Mouse (Mus musculus) midbrain, embryonic 13.5 days (tissue): ENCODE results near the gene Rhno1. TPM values are rescaled to one million over a fixed set of nuclear protein-coding genes. Genes with fewer than 3 reads are reported as not detected.

ENCODE experiments used
- ATAC-seq: fragments of 200-750 bp; cut with Nextera tagmentation; 2 replicates; pipeline ENCODE4 v1.8.0; 2017; ENCODE audit warnings: mild to moderate bottlenecking, moderate TSS enrichment, moderate library complexity
- H3K27ac ChIP-seq: fragments of 300-500 bp; sonication (generic); 2 replicates; pipeline ENCODE4 v1.5.1; 2015; ENCODE audit warnings: inconsistent platforms, mild to moderate bottlenecking, moderate library complexity
- H3K27me3 ChIP-seq: fragments of 300-500 bp; sonication (generic); 2 replicates; pipeline ENCODE4 v1.6.1; 2015; ENCODE audit warnings: mild to moderate bottlenecking, inconsistent platforms
- H3K36me3 ChIP-seq: fragments of 300-500 bp; sonication (generic); 2 replicates; pipeline ENCODE4 v1.6.1; 2015; ENCODE audit warnings: mild to moderate bottlenecking, inconsistent platforms
- H3K4me1 ChIP-seq: fragments of 300-500 bp; sonication (generic); replicated peaks from 2 replicates; pipeline ENCODE4 v1.6.1; 2015; ENCODE audit warnings: inconsistent platforms
- H3K4me2 ChIP-seq: fragments of 300-500 bp; sonication (generic); replicated peaks from 2 replicates; pipeline ENCODE4 v1.6.1; 2015; ENCODE audit warnings: moderate library complexity, mild to moderate bottlenecking, inconsistent platforms
- H3K4me3 ChIP-seq: fragments of 300-500 bp; sonication (generic); replicated peaks from 2 replicates; pipeline ENCODE4 v1.5.1; 2015; ENCODE audit warnings: mild to moderate bottlenecking, inconsistent platforms
- H3K9ac ChIP-seq: fragments of 300-500 bp; sonication (generic); replicated peaks from 2 replicates; pipeline ENCODE4 v1.6.1; 2015; ENCODE audit warnings: mild to moderate bottlenecking, inconsistent platforms
- H3K9me3 ChIP-seq: fragments of 300-500 bp; sonication (generic); 2 replicates; pipeline ENCODE4 v1.6.1; 2016; ENCODE audit warnings: mild to moderate bottlenecking, inconsistent platforms
- WGBS: fragments of 180-500 bp; shearing (Covaris S2); methylation state at CpG from one replicate; pipeline ENCODE4 v1.1.7; 2015; 5-methylcytosine and 5-hydroxymethylcytosine counted together
- polyA plus RNA-seq: library from polyadenylated mRNA; unstranded; fragments of >200 nt; fragmentation: Nextera tagmentation; extraction: Ambion mirVana; gene quantifications from 2 replicates; pipeline ENCODE4 v1.2.1, GENCODE M21; 2015

Gene Rhno1
- polyA plus RNA-seq, 1 experiment from 2014 or later: 136 TPM

- Histone ChIP-seq H3K27ac (peak within 1 kb of the TSS; percentile 89), H3K9me3 (no peaks in the 10 kb centered on the region), H3K4me3 (peak within 1 kb of the TSS; percentile 84), H3K27me3 (no peaks in the 10 kb centered on the region), H3K36me3 (peaks cover 31% of the 10 kb centered on the region), H3K4me2 (peak within 1 kb of the TSS; percentile 78), H3K9ac (peak within 1 kb of the TSS; percentile 89), H3K4me1 (peaks cover 47% of the 10 kb centered on the region)
- WGBS: under 1% methylated on average over 42 of the region's 42 CpGs
- ATAC-seq: peak; percentile 99
Observed at GRCm38 (mm10) chr6:128355726-128356416, 6.8 kb downstream of the Rhno1 start, which contains the start of gene Tulp3. TSS of gene Tulp3 (minus strand) at chr6:128355851.

GRCm38 (mm10) chr6:128355201-128355681 lies 7.5 kb downstream of the Rhno1 start:
- H3K27me3 ChIP-seq: no peaks in the 10 kb centered on the region
- H3K4me3 ChIP-seq: peak overlapping the region; percentile 84
- no peaks in the 10 kb centered on the region for H3K9me3 ChIP-seq
- H3K27ac ChIP-seq: peak overlapping the region; percentile 89
- under 1% methylated on average over 27 of the region's 28 CpGs for WGBS
- H3K9ac ChIP-seq: peak overlapping the region; percentile 89
- peak overlapping the region; percentile 78 for H3K4me2 ChIP-seq
- H3K4me1 ChIP-seq: peaks cover 41% of the 10 kb centered on the region
- H3K36me3 ChIP-seq: peaks cover 37% of the 10 kb centered on the region
- ATAC-seq: peak; percentile 80; the same call in 1 of the 2 replicates

GRCm38 (mm10) chr6:128354140-128354539 lies 8.6 kb downstream of the Rhno1 start:
- Histone ChIP-seq H3K36me3 (peaks cover 38% of the 10 kb centered on the region), H3K4me3 (no peak overlapping the region), H3K4me1 (peaks cover 37% of the 10 kb centered on the region), H3K9ac (no peak overlapping the region), H3K4me2 (peak overlapping the region; percentile 78), H3K9me3 (no peaks in the 10 kb centered on the region), H3K27ac (no peak overlapping the region), H3K27me3 (no peaks in the 10 kb centered on the region)
- WGBS: 34% methylated on average over 3 of the region's 3 CpGs
- no peak for ATAC-seq

- 53% methylated on average over 7 of the region's 7 CpGs for WGBS
- Histone ChIP-seq H3K4me2 (no peak overlapping the region), H3K27me3 (no peaks in the 10 kb centered on the region), H3K4me1 (peaks cover 22% of the 10 kb centered on the region), H3K9me3 (no peaks in the 10 kb centered on the region), H3K9ac (no peak overlapping the region), H3K27ac (no peak overlapping the region), H3K4me3 (no peak overlapping the region), H3K36me3 (peaks cover 18% of the 10 kb centered on the region)
- no peak for ATAC-seq
Observed at GRCm38 (mm10) chr6:128349711-128350110, 13.0 kb downstream of the Rhno1 start.

GRCm38 (mm10) chr6:128346782-128347181 lies 15.9 kb downstream of the Rhno1 start:
- no peak for ATAC-seq
- Histone ChIP-seq H3K4me1 (peaks cover 5% of the 10 kb centered on the region; the same call in 1 of the 2 replicates), H3K27ac (no peak overlapping the region), H3K9me3 (no peaks in the 10 kb centered on the region), H3K27me3 (no peaks in the 10 kb centered on the region), H3K4me3 (no peak overlapping the region), H3K9ac (no peak overlapping the region; the same call in 1 of the 2 replicates), H3K36me3 (peaks cover 22% of the 10 kb centered on the region), H3K4me2 (no peak overlapping the region)
- WGBS: 93% methylated on average over 6 of the region's 6 CpGs

- ATAC-seq: no peak
- WGBS: 94% methylated on average over 10 of the region's 10 CpGs
- peaks cover 16% of the 10 kb centered on the region for H3K36me3 ChIP-seq
- H3K4me3 ChIP-seq: no peak overlapping the region
- H3K9ac ChIP-seq: no peak overlapping the region
- H3K27me3 ChIP-seq: no peaks in the 10 kb centered on the region
- H3K9me3 ChIP-seq: no peaks in the 10 kb centered on the region
- no peak overlapping the region for H3K27ac ChIP-seq
- no peak overlapping the region for H3K4me2 ChIP-seq
- peaks cover 5% of the 10 kb centered on the region; the same call in 1 of the 2 replicates for H3K4me1 ChIP-seq
Observed at GRCm38 (mm10) chr6:128345623-128346022, 17.1 kb downstream of the Rhno1 start.

GRCm38 (mm10) chr6:128341956-128342723 lies 20.6 kb downstream of the Rhno1 start:
- no peak overlapping the region for H3K4me2 ChIP-seq
- no peak overlapping the region for H3K9ac ChIP-seq
- no peaks in the 10 kb centered on the region for H3K27me3 ChIP-seq
- WGBS: 97% methylated on average over 11 of the region's 11 CpGs
- no peaks in the 10 kb centered on the region for H3K9me3 ChIP-seq
- no peak overlapping the region for H3K27ac ChIP-seq
- H3K4me3 ChIP-seq: no peak overlapping the region
- ATAC-seq: no peak
- peaks cover 15% of the 10 kb centered on the region for H3K36me3 ChIP-seq
- H3K4me1 ChIP-seq: peaks cover 13% of the 10 kb centered on the region

GRCm38 (mm10) chr6:128338876-128339275 lies 23.8 kb downstream of the Rhno1 start:
- Histone ChIP-seq H3K4me1 (peaks cover 13% of the 10 kb centered on the region), H3K4me3 (no peak overlapping the region), H3K9ac (no peak overlapping the region), H3K27me3 (no peaks in the 10 kb centered on the region), H3K4me2 (no peak overlapping the region), H3K27ac (no peak overlapping the region), H3K36me3 (peaks cover 34% of the 10 kb centered on the region), H3K9me3 (no peaks in the 10 kb centered on the region)
- 58% methylated on average over 5 of the region's 5 CpGs for WGBS
- ATAC-seq: no peak

- Histone ChIP-seq H3K27me3 (no peaks in the 10 kb centered on the region), H3K9me3 (no peaks in the 10 kb centered on the region), H3K4me2 (no peak overlapping the region), H3K27ac (no peak overlapping the region), H3K9ac (no peak overlapping the region), H3K4me1 (peaks cover 13% of the 10 kb centered on the region), H3K36me3 (peaks cover 40% of the 10 kb centered on the region), H3K4me3 (no peak overlapping the region)
- WGBS: 82% methylated on average over 7 of the region's 7 CpGs
- no peak for ATAC-seq
Observed at GRCm38 (mm10) chr6:128337467-128337866, 25.2 kb downstream of the Rhno1 start.

- Histone ChIP-seq H3K4me2 (no peak overlapping the region), H3K9me3 (0 out of 2 replicates have a peak, but pooled peaks cover 5% of the 10 kb centered on the region), H3K27me3 (no peaks in the 10 kb centered on the region), H3K9ac (no peak overlapping the region), H3K27ac (no peak overlapping the region), H3K4me3 (no peak overlapping the region), H3K4me1 (peaks cover 13% of the 10 kb centered on the region), H3K36me3 (peaks cover 61% of the 10 kb centered on the region)
- peak; percentile 90 for ATAC-seq
- 19% methylated on average over 12 of the region's 12 CpGs for WGBS
Observed at GRCm38 (mm10) chr6:128334397-128335124, 28.1 kb downstream of the Rhno1 start.

- Histone ChIP-seq H3K27me3 (no peaks in the 10 kb centered on the region), H3K4me1 (no peaks in the 10 kb centered on the region), H3K27ac (no peak overlapping the region), H3K4me3 (no peak overlapping the region), H3K9ac (no peak overlapping the region), H3K4me2 (no peak overlapping the region), H3K36me3 (peaks cover 26% of the 10 kb centered on the region), H3K9me3 (no peaks in the 10 kb centered on the region)
- peak; percentile 74 for ATAC-seq
- 14% methylated on average over 4 of the region's 4 CpGs for WGBS
Observed at GRCm38 (mm10) chr6:128318317-128318716, 44.4 kb downstream of the Rhno1 start.
